Mouse (Mus musculus) forebrain, embryonic 15.5 days (tissue): ENCODE data around the gene Pnpo. TPM values are rescaled to one million over a fixed set of nuclear protein-coding genes. Genes with fewer than 3 reads are reported as not detected.

Source experiments
- ATAC-seq: fragments of 200-750 bp; cut with Nextera tagmentation; replicated peaks from 2 replicates; pipeline ENCODE4 v1.8.0; 2017; ENCODE audit warnings: mild to moderate bottlenecking, moderate TSS enrichment, moderate library complexity
- H3K27ac ChIP-seq: fragments of 300-500 bp; sonication (generic); replicated peaks from 2 replicates; pipeline ENCODE4 v1.5.1; 2015; ENCODE audit warnings: mild to moderate bottlenecking, inconsistent platforms
- H3K27me3 ChIP-seq: fragments of 300-500 bp; sonication (generic); 2 replicates; pipeline ENCODE4 v1.6.1; 2015; ENCODE audit warnings: inconsistent platforms
- H3K36me3 ChIP-seq: fragments of 300-500 bp; sonication (generic); 2 replicates; pipeline ENCODE4 v1.6.1; 2015; ENCODE audit warnings: mild to moderate bottlenecking, inconsistent platforms
- H3K4me1 ChIP-seq: fragments of 300-500 bp; sonication (generic); 2 replicates; pipeline ENCODE4 v1.6.1; 2015; ENCODE audit warnings: inconsistent platforms
- H3K4me2 ChIP-seq: fragments of 300-500 bp; sonication (generic); replicated peaks from 2 replicates; pipeline ENCODE4 v1.6.1; 2015; ENCODE audit warnings: mild to moderate bottlenecking, inconsistent platforms
- H3K4me3 ChIP-seq: fragments of 300-500 bp; sonication (generic); 2 replicates; pipeline ENCODE4 v1.5.1; 2015; ENCODE audit warnings: mild to moderate bottlenecking, inconsistent platforms
- H3K9ac ChIP-seq: fragments of 300-500 bp; sonication (generic); replicated peaks from 2 replicates; pipeline ENCODE4 v1.6.1; 2015; ENCODE audit warnings: mild to moderate bottlenecking, inconsistent platforms
- H3K9me3 ChIP-seq: fragments of 300-500 bp; sonication (generic); 2 replicates; pipeline ENCODE4 v1.6.1; 2016; ENCODE audit warnings: inconsistent platforms
- WGBS: fragments of 180-500 bp; shearing (Covaris S2); methylation state at CpG from one replicate; pipeline ENCODE4 v1.1.7; 2015; ENCODE audit warnings: mixed read lengths; 5-methylcytosine and 5-hydroxymethylcytosine counted together
- polyA plus RNA-seq: library from polyadenylated mRNA; unstranded; fragments of >200 nt; fragmentation: Nextera tagmentation; extraction: Ambion mirVana; gene quantifications from 2 replicates; pipeline ENCODE4 v1.2.1, GENCODE M21; 2015

The Pnpo gene
- polyA plus RNA-seq, 1 experiment from 2014 or later, result 21.5 TPM

DNA sequence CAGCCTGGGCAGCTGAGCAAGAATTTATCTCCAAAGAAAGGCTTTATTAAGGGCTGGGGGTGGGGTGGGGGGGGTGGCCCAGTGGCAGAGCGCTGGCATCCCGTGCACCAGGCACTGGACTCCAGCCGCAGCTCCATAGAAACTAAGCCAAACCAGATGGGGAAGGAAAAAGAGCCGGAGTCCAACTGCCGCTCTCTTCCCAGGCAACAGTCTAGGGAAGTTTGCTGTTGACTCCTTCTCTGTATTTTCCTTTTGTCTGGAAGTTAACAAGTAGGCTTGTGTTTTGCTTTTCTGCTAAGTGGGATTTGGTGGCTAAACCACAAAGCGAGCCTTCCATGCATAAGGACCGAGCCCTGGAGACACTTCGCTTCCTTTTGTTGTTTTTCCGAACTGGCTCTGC lies 2.7 kb upstream of the Pnpo start:
- Histone ChIP-seq H3K27me3 (no peaks in the 10 kb centered on the region), H3K36me3 (peaks cover 13% of the 10 kb centered on the region; the same call in 1 of the 2 replicates), H3K9me3 (no peaks in the 10 kb centered on the region), H3K27ac (0 out of 2 replicates have a peak overlapping the region, but pooled peaks have one; percentile 8), H3K4me2 (no peak overlapping the region), H3K4me1 (peaks cover 18% of the 10 kb centered on the region), H3K4me3 (no peak overlapping the region), H3K9ac (no peak overlapping the region)
- ATAC-seq, result no peak
- WGBS, result 73% methylated on average over 9 of the region's 9 CpGs

DNA sequence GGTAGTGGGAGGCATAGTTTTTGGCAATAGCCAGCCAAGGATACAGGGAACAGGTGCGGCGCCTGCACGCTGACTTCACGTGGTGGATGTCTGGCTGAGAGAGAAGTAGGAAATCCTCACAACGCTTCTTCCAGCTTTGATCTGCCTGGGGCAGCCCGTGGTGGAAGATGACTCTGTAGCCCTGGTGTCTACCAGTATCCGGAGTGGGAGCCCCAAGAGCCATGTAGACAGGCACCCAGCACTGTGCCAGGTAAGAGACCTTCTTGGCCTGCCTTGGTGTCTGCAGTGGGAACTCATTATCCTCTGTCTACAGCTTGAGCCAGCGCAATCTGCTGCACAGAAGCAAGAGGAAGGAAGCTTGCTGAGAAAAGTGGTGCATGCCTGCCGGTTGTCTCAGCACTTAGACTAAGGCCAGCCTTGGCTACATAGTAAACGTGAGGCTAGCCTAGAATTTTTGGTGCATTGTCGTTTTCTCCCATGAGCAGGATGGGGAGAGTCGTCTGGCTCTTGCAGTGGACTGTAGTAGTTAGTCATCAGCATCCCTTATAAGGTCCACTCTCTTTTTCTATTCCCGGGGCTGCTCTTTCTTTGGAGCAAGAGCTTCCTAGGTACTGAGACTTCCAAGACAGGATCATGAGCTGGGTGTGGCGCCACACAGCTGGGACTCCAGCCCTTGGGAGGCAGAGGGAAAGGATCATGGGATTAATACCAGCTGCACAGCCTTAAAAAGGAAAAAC lies 1.2 kb upstream of the Pnpo start:
- Histone ChIP-seq H3K27ac (no peak overlapping the region), H3K9me3 (no peaks in the 10 kb centered on the region), H3K4me1 (peaks cover 18% of the 10 kb centered on the region), H3K9ac (peak overlapping the region; percentile 60), H3K36me3 (0 out of 2 replicates have a peak, but pooled peaks cover under 1% of the 10 kb centered on the region), H3K4me3 (peak overlapping the region; percentile 54), H3K4me2 (peak overlapping the region; percentile 92), H3K27me3 (no peaks in the 10 kb centered on the region)
- 84% methylated on average over 14 of the region's 14 CpGs for WGBS
- no peak for ATAC-seq

DNA sequence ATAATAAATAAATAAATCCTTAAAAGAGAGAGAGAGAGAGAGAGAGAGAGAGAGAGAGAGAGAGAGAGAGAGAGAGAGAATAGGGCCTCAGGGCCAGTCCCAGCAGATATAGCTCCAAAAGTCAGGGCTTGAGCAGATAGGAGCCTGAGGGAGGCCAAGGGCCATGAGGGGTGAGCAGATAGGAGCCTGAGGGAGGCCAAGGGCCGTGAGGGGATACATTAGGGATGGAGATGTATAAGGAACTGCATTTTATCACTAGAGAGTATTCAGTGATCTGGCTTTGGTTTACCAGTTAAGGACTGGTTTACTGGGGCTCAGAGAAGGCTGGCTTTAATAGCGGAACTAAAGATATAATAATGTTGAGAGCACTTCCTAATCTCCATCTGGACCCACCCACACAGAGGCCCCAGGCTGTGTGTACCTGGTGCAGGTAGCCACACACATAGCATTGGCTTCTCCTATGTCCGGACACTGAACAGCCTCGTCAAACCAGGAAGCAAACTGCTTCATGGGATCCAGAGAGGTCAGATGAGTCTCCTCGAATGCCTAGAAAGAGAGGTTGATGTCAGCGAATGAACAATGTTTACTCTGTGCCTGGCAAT lies 1.7 kb downstream of the Pnpo start:
- H3K27ac ChIP-seq, result no peak overlapping the region
- H3K4me3 ChIP-seq, result no peak overlapping the region
- ATAC-seq, result no peak
- H3K9ac ChIP-seq, result no peak overlapping the region
- WGBS, result 75% methylated on average over 6 of the region's 6 CpGs
- no peaks in the 10 kb centered on the region for H3K36me3 ChIP-seq
- no peak overlapping the region for H3K4me2 ChIP-seq
- H3K9me3 ChIP-seq, result no peaks in the 10 kb centered on the region
- H3K4me1 ChIP-seq, result peaks cover 18% of the 10 kb centered on the region
- no peaks in the 10 kb centered on the region for H3K27me3 ChIP-seq

DNA sequence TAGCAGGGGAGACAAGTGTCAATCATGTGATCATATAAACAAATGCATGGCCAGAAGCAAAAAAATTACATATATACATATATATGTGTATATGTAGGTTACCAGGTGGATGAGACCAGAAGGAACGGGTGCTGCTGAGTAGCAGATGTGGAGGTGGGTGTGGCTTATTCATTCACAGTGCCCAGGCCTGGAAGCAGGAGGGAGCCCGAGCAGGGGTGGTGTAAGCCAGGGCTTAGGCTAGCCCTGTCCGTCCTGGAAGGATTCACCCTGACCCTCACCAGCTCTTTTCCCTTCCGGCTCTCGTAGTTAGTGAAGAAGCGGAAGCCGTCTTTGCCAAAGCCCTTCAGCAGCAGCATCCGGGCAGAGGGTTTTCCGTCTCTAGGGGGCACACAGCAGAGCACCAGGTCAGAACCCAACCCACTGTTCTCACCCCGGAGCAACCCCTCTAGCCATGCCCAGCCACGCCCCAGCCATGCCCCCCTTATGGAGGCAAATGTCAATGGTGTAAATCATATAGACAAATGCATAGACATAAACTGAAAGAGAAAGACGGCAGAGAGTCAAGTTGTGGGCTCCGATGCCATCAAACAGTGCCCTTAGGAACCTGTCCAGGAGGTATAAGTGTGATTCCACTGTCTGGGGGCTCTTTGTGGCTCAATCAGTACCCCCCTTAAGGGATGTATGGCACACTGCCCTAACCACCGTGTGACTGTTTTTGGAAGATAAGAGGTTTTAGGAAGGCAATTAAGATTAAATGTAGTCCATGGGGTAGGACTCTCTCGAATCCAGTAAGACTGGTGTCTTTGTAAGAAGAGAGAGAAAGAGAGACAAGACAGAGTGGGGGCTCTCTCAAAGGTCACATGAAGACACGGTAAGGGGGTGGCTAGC lies 3.0 kb downstream of the Pnpo start:
- Histone ChIP-seq H3K4me2 (no peak overlapping the region), H3K4me3 (no peak overlapping the region), H3K36me3 (no peaks in the 10 kb centered on the region), H3K9me3 (no peaks in the 10 kb centered on the region), H3K27me3 (no peaks in the 10 kb centered on the region), H3K9ac (no peak overlapping the region), H3K27ac (no peak overlapping the region), H3K4me1 (peaks cover 18% of the 10 kb centered on the region)
- no peak for ATAC-seq
- WGBS, result 80% methylated on average over 16 of the region's 16 CpGs

DNA sequence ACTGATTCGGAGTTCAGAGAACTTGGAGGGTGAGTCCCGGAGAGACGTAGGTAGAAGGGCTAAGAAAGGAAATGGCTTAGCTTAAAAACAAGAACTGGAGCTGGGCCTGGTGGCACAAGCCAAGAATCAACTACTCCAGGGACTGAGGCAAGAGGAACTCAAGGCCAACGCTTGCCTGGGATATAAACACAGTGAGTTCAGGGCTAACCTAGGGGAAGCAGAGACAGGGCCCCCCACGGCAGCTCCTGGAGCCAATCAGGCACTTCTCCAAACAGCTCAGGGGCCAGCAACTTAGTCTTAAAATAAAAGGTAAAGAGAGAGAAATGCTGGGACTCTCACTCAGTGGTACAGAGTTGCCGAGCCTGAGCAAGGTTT lies 5.4 kb downstream of the Pnpo start:
- Histone ChIP-seq H3K27ac (no peak overlapping the region), H3K4me1 (peaks cover 2% of the 10 kb centered on the region), H3K4me3 (no peak overlapping the region), H3K27me3 (no peaks in the 10 kb centered on the region), H3K4me2 (no peak overlapping the region), H3K9ac (no peak overlapping the region), H3K36me3 (no peaks in the 10 kb centered on the region), H3K9me3 (no peaks in the 10 kb centered on the region)
- ATAC-seq, result no peak
- WGBS, result 87% methylated on average over 6 of the region's 6 CpGs

DNA sequence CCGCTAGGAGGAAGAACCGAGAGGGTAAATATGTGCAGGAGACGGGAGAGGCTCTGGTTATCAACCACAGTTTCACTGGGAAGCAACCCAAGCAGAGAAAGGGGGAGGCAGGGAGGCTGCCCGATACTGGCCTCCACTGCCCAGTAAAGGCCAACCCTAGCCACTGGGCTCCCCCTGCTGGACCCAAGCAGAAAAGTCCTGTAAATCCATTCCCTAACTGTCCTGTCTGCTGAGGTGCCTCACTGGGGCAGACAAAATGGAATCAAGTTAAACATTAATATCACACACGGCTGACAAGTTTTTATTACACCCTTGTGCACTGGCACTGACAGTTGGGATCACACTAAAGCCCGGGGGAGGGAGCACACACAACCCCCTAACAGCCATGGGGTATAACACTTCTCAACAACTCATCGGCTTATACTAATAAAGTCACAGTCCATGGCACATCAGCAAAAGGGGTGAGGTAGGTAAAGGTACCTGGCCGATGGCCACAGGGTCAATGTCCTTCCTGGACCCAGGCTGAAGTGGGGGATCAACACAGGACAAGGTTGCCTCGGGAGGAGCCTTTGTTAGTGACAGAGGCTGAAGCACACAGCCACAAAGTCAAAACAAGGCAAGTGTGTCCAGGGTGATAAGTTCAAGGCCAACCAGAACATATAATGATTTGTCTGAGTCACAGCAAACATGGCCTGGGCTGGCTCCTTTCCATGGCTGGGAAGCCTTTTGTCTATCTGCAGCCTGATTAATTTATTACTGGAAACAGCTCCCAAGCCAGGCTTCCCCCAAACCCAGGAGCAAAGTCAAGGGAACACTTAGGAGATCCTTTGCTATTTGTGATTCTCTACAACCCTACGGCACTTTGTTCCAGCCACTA lies 6.0 kb downstream of the Pnpo start:
- H3K4me3 ChIP-seq, result no peak overlapping the region
- ATAC-seq, result no peak
- WGBS, result 53% methylated on average over 10 of the region's 10 CpGs

DNA sequence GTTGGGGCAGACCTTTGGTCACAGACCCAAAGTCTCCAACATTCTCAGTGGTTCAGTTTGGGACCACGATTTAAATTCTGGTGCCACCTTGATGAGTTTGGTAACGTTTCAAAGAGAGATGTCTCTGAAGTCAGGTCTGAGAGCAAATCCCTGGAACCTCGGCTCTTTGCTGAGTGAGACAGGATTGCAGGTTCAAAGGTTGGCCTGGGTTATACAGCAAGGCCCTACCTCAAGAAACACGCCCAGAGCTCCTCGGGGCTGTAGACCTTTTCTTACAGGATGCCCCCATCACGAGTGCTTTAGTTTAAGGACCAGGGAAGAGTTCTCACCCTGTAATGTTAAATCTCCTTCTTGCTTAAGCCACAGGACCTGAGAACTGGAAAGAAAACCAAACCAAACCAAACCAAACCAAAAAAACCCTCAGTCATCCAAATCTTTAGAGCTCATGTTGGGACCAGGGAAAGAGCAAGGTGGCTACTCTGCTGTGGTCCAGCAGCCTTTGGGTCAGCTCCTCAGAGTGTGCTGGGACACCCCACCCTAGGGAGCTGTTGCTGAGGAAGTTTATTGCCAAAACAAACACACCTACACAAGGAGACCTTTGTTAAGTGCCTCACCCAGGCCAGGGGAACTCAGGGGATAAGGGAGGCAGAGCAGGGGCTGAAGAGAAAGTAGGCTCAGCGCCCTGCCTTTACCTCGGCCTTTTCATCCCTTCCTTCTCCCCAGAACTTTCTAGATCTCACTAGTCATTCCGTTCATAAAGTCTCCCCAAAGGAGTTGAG lies 7.7 kb downstream of the Pnpo start:
- WGBS, result 92% methylated on average over 9 of the region's 9 CpGs
- H3K4me1 ChIP-seq, result no peaks in the 10 kb centered on the region
- no peaks in the 10 kb centered on the region for H3K9me3 ChIP-seq
- no peak overlapping the region for H3K9ac ChIP-seq
- H3K4me2 ChIP-seq, result no peak overlapping the region
- H3K27me3 ChIP-seq, result no peaks in the 10 kb centered on the region
- H3K4me3 ChIP-seq, result no peak overlapping the region
- no peak for ATAC-seq
- H3K27ac ChIP-seq, result no peak overlapping the region
- H3K36me3 ChIP-seq, result no peaks in the 10 kb centered on the region

More for the DNA sequence above, 6.0 kb downstream of the Pnpo start:
- no peak overlapping the region for H3K27ac ChIP-seq
- H3K9me3 ChIP-seq, result no peaks in the 10 kb centered on the region
- no peak overlapping the region for H3K9ac ChIP-seq
- H3K4me1 ChIP-seq, result no peaks in the 10 kb centered on the region
- no peaks in the 10 kb centered on the region for H3K27me3 ChIP-seq
- no peak overlapping the region for H3K4me2 ChIP-seq
- H3K36me3 ChIP-seq, result no peaks in the 10 kb centered on the region

DNA sequence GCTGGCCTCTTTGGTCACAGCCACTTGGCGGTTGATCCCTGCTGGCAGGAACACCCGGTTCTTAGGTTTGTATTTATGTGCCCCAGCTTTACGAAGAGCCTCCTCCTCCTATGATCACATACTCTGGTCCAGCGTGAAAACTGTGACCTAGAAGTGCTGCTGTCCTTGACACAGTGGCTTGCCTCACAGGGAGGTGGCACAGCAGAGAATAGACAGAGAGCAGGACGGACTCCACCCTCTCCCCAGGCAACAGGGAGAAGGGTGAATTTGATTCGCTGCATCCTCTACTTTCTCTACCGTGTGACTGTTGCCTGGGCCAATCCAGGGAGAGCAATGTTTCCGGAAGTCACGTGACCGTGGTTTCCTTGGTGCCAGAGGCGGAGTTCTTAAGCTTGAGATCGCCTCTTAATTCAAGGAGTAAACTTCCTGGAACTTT lies 8.8 kb downstream of the Pnpo start:
- H3K27me3 ChIP-seq, result peaks cover under 1% of the 10 kb centered on the region; the same call in 1 of the 2 replicates
- peak; percentile 61; the same call in 1 of the 2 replicates for ATAC-seq
- WGBS, result 23% methylated on average over 12 of the region's 12 CpGs
- no peaks in the 10 kb centered on the region for H3K9me3 ChIP-seq
- H3K4me3 ChIP-seq, result 0 out of 2 replicates have a peak overlapping the region, but pooled peaks have one; percentile 8
- no peak overlapping the region for H3K27ac ChIP-seq
- peak overlapping the region; percentile 26 for H3K4me2 ChIP-seq
- no peaks in the 10 kb centered on the region for H3K4me1 ChIP-seq
- no peak overlapping the region for H3K9ac ChIP-seq
- no peaks in the 10 kb centered on the region for H3K36me3 ChIP-seq

DNA sequence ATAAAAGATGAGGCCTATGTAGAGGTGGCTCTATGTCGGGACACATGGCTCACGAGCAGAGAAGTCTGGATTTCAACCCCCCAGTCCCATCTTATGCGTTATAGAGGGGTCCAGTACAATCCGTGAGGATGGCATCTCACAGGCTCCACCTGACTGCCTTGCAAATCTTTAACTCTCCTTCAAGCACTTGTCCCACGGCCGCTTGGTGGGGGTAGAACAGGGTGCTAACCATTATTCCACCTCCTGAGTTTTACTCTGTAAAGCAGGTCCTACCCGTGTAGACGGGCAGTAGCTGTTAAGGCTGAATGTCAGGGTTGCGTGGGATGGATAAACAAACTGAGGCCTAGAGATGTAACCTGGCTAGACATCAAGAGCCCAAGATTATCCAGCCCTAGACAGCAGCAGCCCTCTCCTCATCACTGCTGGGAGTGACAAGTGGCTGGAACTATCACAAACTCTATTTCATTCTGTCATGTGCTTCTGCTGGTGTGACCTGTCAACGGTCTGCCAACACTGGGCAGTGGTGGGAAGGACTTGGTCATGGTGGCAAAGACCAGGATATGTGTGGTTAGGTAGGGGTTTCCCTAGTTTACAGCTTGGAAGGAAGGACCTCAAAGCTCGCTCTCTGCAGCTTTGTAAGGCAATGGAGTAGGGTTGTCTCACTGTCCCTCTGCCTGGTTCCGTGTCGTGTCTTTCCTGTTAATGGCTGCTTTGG lies 10.1 kb downstream of the Pnpo start:
- Histone ChIP-seq H3K36me3 (no peaks in the 10 kb centered on the region), H3K4me2 (no peak overlapping the region), H3K4me3 (no peak overlapping the region), H3K4me1 (no peaks in the 10 kb centered on the region), H3K27me3 (peaks cover 11% of the 10 kb centered on the region; the same call in 1 of the 2 replicates), H3K27ac (no peak overlapping the region), H3K9ac (no peak overlapping the region), H3K9me3 (no peaks in the 10 kb centered on the region)
- ATAC-seq, result no peak
- WGBS, result 94% methylated on average over 13 of the region's 13 CpGs

DNA sequence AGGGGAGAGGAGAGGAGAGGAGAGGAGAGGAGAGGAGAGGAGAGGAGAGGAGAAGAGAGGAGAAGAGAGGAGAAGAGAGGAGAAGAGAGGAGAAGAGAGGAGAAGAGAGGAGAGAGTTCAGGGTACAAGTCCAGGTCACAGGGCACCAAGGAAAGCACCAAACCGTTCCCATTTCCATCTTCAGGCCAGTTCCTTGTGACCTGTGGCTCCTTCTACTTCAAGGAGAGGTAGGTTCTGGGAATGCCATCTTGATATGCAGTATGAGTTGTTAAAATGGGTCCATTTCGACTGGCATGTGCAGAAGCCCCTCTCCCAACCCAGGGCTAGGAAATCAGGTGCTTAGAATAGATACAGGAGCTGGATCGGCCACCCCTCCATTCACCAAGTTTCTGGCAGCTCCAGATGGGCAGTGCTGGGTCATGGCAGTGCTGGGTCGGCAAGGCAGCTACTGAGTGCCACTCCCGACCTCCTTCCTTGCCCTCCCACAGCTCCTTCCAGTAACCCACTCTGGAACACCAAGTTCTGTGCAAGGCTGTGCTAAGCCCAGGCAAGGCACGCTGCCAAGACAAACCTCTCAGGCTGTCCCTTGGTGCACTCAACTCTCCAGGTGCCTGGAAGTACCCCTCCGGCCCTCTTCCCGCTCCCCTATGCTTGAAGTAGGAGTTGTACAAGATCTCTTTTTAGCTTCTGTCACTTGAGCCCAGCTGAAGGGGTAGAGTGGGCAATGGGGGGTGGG lies 12.3 kb downstream of the Pnpo start:
- peaks cover 11% of the 10 kb centered on the region for H3K27me3 ChIP-seq
- H3K27ac ChIP-seq, result no peak overlapping the region
- 70% methylated on average over 8 of the region's 8 CpGs for WGBS
- H3K9ac ChIP-seq, result no peak overlapping the region
- no peak overlapping the region for H3K4me2 ChIP-seq
- H3K4me3 ChIP-seq, result no peak overlapping the region
- ATAC-seq, result no peak
- no peaks in the 10 kb centered on the region for H3K4me1 ChIP-seq
- H3K9me3 ChIP-seq, result no peaks in the 10 kb centered on the region
- no peaks in the 10 kb centered on the region for H3K36me3 ChIP-seq
